Mouse (Mus musculus) brain, adult 2 months (tissue): ENCODE data around the gene Cd83.
A peak's percentile ranks its signal among the peaks of the same experiment; 100 is the strongest.

Source experiments
- DNase-seq: peaks from one replicate; pipeline ENCODE4 v3.0.0; 2011; ENCODE audit warnings: low read depth, low spot score

Gene Cd83

GRCm38 (mm10) chr13:43806371-43807271 is 22.0 kb downstream of the Cd83 start:
- DNase-seq = peak; percentile 75

- no peak for DNase-seq
Observed at GRCm38 (mm10) chr13:43807272-43807675, 22.7 kb downstream of the Cd83 start.

GRCm38 (mm10) chr13:43810621-43811020 is 26.0 kb downstream of the Cd83 start:
- no peak for DNase-seq

GRCm38 (mm10) chr13:43811835-43812234 is 27.3 kb downstream of the Cd83 start:
- DNase-seq = no peak

- peak; percentile 82 for DNase-seq
Observed at GRCm38 (mm10) chr13:43813431-43813830, 28.9 kb downstream of the Cd83 start.

- DNase-seq = no peak
Observed at GRCm38 (mm10) chr13:43817461-43817860, 32.9 kb downstream of the Cd83 start.

- DNase-seq = no peak
Observed at GRCm38 (mm10) chr13:43818307-43819019, 33.9 kb downstream of the Cd83 start.

GRCm38 (mm10) chr13:43819020-43819310 is 34.4 kb downstream of the Cd83 start:
- DNase-seq = no peak

- no peak for DNase-seq
Observed at GRCm38 (mm10) chr13:43820071-43820470, 35.5 kb downstream of the Cd83 start.

- no peak for DNase-seq
Observed at GRCm38 (mm10) chr13:43822306-43822705, 37.7 kb downstream of the Cd83 start.

- DNase-seq = no peak
Observed at GRCm38 (mm10) chr13:43828648-43829047, 44.1 kb downstream of the Cd83 start.

- no peak for DNase-seq
Observed at GRCm38 (mm10) chr13:43830892-43831673, 46.5 kb downstream of the Cd83 start.

GRCm38 (mm10) chr13:43832731-43833130 is 48.2 kb downstream of the Cd83 start:
- peak; percentile 58 for DNase-seq

- no peak for DNase-seq
Observed at GRCm38 (mm10) chr13:43836376-43836775, 51.8 kb downstream of the Cd83 start.

- DNase-seq = peak; percentile 21
Observed at GRCm38 (mm10) chr13:43837812-43838211, 53.2 kb downstream of the Cd83 start.

- DNase-seq = peak; percentile 53
Observed at GRCm38 (mm10) chr13:43845151-43845550, 60.6 kb downstream of the Cd83 start.

- DNase-seq = no peak
Observed at GRCm38 (mm10) chr13:43847186-43847585, 62.6 kb downstream of the Cd83 start.

GRCm38 (mm10) chr13:43849816-43850215 is 65.2 kb downstream of the Cd83 start:
- no peak for DNase-seq

- DNase-seq = no peak
Observed at GRCm38 (mm10) chr13:43851108-43851507, 66.5 kb downstream of the Cd83 start.
